Mouse (Mus musculus) thymus, postnatal 14 days (tissue): ENCODE results near the gene Gna14.

Experiments used
- DNase-seq: peaks from one replicate; pipeline ENCODE4 v3.0.0; 2021

Gene Gna14

GRCm38 (mm10) chr19:16435531-16436231, at the start of gene Gna14:
Gene Gna14, plus strand, starts transcription at chr19:16435762.
- DNase-seq: peak; percentile 75

DNA sequence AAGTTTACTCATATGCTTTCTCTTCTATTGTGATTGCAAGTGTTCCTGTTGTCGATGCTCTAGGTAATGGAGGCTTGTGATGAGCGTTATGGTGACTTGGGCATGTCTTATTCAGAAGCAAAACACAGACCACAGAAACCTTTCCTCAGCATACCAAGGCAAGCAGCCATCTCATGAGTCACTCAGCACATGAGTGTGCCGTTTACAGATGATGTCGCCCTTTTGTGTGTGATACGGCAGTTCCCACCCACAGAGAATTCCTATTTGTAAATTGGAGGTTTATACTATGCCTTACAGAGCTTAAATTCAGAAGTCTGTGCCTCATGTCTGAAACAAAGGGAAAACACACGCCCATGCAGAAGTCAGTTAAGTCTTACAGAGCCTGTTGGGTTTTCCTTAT, 49.0 kb upstream of the Gna14 start:
- DNase-seq: no peak

DNA sequence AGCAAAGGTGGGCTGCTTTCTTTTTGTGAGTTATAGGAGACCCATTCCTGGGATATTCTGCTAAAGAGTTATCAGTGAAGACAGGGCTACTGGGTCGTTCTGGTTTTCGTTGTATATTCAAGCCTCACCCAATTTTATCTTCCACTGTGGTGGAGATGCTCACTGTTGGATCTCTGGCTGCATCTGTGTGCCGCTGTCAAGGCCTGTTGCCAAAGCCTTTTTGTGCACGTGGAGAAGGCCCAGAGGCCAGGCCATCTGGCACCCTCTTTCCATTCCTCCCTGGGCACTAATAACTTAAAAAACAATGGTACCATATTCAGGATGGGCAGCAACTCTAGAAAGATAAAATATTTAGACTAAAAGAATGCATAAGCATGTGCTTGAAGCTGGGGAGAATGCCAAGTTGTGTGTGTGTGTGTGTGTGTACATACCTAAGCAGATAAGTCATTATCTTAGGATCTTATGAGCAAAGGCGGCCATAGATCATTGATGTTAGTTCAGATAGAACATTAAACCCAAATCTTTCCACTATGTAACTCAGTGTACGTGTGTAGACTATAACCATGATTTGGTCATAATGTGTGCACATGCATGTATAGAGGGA, 45.3 kb upstream of the Gna14 start:
- no peak for DNase-seq

DNA sequence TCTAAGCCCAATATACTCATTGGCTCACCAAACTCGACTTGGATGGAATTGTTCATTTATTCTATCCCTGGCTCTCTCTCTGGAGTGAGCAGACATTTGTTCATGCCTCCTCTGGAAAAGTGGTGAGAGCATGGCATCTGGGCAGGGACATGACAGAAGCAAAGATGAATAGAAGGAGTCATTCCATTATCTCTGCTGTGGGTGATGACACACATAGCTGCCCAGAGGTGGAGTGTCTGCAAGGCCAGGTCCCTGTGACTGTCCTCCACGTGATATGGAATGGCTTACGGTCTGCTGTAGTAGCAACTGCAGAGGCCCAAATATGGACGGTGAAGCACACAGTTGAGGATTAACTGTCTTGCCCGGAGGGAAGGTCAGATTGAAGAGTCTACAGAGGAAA, 41.2 kb upstream of the Gna14 start:
- no peak for DNase-seq

- DNase-seq: no peak
Measured at GRCm38 (mm10) chr19:16403101-16403500, 32.5 kb upstream of the Gna14 start.

DNA sequence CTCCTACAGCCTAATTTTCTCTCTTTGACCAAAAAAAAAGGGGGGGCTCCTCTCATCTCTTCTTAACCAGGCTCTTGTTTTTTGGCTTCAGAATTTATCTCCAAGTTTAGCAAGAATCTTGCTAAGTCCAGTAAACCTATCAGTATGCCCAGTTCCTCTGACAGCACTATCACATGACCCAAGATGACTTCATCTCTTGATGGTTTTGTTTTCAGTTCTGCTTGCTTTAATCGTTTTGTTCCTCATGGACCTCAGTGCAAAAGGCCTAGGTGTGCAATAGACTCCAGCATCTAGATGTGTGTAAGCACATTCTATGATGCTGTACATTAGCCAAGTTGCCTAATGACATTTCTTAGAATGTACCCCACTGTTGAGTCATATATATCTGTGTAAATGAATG, 27.8 kb upstream of the Gna14 start:
- no peak for DNase-seq

GRCm38 (mm10) chr19:16411302-16411701, 24.3 kb upstream of the Gna14 start:
- DNase-seq: no peak

GRCm38 (mm10) chr19:16418086-16418663, 17.4 kb upstream of the Gna14 start:
- DNase-seq: no peak

DNA sequence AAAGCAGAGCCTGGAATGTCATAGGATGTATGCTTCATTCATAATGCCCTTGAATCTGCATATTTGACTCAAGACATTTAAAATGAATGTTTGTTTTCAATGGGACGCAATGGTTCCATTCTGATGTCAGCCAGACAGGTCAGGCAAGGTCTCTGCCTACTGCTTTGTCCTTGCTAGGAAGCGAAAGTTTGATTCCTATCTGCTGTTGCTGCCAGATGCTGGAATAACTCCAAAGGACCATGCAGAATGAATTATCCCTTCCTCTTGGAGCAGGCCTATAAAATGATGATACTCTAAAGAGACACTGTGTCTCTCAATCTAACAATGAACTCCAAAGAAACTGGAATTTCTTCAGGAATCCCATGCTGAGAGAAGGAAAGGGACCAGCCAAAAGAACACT, 10.0 kb upstream of the Gna14 start:
- DNase-seq: no peak

DNA sequence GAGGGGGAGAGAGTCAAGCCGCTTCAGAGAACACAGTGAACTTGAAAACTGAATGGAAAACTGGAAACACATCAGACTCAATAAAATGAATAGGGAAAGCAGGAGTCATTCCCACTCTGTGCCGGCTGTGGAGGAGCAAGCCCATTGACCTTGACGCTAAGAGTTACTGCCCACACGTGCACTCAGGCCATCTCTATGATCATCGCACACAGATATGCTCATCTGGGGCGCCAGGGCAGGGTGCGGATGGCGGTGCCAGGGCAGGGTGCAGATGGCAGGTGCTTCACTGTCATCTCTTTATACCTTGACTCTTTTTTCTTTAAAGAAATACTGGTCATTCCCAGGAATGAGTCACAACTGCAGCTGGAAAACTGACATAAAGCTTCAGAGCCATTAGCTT, 4.2 kb upstream of the Gna14 start:
- no peak for DNase-seq

DNA sequence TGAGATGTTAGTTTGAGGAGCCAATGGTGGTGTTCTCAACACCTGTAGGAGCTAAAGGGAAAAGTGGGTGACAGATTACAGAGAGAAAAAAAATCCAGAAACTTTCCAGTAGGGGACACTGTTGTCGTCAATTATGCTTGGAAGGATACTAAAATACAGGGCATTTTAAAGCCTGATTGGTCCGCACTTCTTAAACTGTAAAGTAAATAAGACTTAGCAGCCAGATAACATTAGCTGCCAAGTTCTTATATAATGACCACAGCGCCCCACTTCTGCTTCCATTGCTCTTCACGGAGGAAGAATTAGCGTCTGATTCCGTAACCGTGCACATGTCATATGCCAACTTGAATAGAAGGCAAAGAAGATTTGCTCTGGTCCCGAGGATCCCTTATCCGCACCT, 683 bp upstream of the Gna14 start:
- DNase-seq: no peak

DNA sequence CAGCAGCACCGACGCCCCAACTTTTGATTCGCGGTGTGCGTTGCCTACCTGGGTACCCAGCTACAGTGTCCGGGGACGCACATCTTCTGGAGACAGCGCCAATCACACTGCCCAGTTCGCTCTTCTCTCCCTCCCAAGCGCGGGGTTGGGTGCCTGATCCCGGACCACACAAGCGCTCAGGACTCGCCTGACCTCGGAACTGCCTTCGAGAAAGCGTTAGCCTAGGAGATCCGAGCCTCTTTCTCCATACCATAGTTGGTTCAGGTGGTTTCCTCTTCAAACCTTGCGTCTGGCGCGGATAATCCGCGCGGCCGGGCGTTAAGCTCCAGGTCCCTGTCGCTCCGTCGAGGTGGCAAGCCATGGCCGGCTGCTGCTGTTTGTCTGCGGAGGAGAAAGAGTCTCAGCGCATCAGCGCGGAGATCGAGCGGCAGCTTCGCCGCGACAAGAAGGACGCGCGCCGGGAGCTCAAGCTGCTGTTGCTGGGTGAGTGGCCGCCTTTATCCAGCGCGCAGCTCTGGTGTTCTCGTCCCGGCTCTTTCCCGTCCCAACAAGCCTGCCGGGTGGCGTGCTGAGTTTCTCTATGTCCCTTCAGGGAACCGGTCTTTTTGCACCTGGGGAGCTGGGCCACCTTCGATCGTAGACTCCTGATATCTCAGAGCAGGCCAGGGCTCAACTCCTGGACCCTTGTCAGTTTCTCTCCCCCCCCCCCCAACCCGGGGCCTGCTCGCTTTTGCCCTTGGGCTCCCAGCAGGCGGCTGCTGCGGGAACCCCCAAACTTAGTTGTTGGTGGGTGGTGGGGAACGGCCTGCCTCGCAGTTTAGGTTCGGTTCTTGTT, 990 bp downstream of the Gna14 start:
- peak; percentile 17 for DNase-seq

- no peak for DNase-seq
Measured at GRCm38 (mm10) chr19:16437170-16437483, 1.6 kb downstream of the Gna14 start.

GRCm38 (mm10) chr19:16437906-16438305, 2.3 kb downstream of the Gna14 start:
- DNase-seq: no peak

GRCm38 (mm10) chr19:16439278-16439677, 3.7 kb downstream of the Gna14 start:
- no peak for DNase-seq

DNA sequence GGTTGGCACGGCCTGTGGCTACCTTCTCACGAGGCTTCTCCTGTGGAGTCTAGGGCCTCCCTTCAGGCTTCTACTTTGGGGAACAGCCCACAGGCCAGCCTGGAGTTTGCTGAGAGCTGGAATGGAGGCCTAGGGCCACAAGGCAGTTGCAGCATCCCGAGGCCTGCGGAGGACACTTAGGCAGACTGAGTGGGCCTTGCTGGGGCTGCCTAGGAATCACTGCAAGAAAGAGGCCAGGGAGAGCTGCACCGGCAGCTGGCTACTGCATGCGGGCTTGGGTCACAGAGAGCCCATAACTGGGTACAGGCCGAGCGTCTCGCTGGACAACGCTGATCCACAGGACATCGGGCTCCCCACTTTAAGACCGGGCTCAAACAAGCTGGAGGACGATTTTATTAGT, 4.3 kb downstream of the Gna14 start:
- no peak for DNase-seq

DNA sequence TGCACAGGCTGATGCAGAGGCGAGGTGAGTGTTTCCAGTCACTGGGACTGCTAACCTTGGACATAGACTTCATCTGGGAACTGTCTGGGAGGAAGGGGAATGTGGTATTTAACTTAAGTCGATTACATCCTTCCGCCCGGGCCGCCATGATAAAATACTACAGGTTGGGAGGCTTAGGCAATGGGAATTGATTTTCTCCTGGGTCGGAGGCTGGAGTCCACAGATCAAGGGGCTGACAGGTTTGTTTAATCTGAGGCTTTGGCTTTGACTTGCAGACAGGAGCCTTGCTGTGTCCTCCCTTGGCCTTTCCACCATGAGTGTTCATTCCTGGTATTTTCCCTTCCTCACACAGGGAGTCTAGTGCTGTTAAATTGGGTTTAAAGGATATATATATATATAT, 5.8 kb downstream of the Gna14 start:
- DNase-seq: no peak

DNA sequence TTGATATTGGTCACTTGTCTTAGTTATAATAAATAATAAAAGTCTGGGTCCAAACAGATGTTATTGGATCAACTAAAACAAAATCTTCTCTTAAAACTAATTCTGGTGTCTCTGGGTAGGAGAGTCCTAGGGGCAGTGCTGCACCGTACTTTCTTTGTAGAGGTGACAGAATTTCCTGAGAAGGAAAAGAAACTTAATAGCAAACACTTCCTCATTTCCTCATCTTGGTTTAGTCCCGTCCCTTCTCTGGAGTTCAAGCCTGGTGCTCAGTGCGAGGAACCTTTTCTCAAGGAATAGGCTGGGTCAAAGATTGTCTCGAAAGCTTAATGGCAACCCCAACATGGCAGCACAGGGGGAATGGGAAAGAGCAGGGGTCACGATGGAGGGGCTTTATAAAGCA, 7.8 kb downstream of the Gna14 start:
- no peak for DNase-seq

GRCm38 (mm10) chr19:16446612-16447011, 11.1 kb downstream of the Gna14 start:
- DNase-seq: no peak

GRCm38 (mm10) chr19:16447832-16448621, 12.5 kb downstream of the Gna14 start:
- no peak for DNase-seq

DNA sequence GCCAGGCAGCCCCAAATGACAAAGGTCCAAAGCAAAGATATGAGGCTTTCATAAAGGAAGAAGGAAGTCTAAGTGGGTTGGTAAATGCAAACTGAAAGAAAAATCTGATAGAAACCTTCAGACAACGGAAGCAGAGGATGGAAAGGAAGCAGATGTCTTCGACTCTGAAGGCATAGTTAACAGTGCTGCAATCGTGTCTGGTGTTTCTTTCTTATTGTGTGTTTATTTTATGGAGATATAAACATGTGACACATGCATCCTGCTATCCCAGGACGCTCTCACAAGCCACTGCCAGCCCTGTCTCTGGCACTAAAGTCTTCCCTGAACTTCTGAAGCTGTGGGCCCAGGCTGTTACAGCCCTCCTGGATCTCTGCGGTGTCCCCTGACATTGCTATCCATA, 13.2 kb downstream of the Gna14 start:
- no peak for DNase-seq

- DNase-seq: no peak
Measured at GRCm38 (mm10) chr19:16450824-16451223, 15.3 kb downstream of the Gna14 start.

- no peak for DNase-seq
Measured at GRCm38 (mm10) chr19:16456181-16456580, 20.6 kb downstream of the Gna14 start.
